Mouse (Mus musculus) CH12.LX (cell line): ENCODE data around the gene Tmem121. TPM values are rescaled to one million over a fixed set of nuclear protein-coding genes. Genes with fewer than 3 reads are reported as not detected.

Source experiments
- DNase-seq: peaks from one replicate; pipeline ENCODE4 v3.0.0-alpha.2; 2013; ENCODE audit errors: extremely low read depth
- H3K27ac ChIP-seq: 2 replicates; pipeline ENCODE4 v1.5.1; 2012; ENCODE audit warnings: low read depth, mild to moderate bottlenecking, control low read depth, moderate library complexity; ENCODE audit not compliant: insufficient read depth
- H3K27me3 ChIP-seq: replicated peaks from 2 replicates; pipeline ENCODE3; 2012; ENCODE audit warnings: inconsistent platforms
- H3K36me3 ChIP-seq, 2 experiments: replicated peaks in 1 of 2; 2 replicates each; pipeline versions ENCODE3 to v1.6.1; 2012; ENCODE audit warnings: inconsistent platforms in 1 of 2, low read length in 1 of 2, mild to moderate bottlenecking in 1 of 2, mixed read lengths in 1 of 2, moderate library complexity in 1 of 2; ENCODE audit not compliant: control insufficient read depth in 1 of 2, insufficient read depth in 1 of 2
- H3K4me1 ChIP-seq, 2 experiments: 2 replicates each; pipeline ENCODE4 v1.6.1; 2012; ENCODE audit warnings: inconsistent platforms in 1 of 2, moderate library complexity in 1 of 2; ENCODE audit not compliant: insufficient read depth in 2 of 2, control insufficient read depth in 1 of 2
- H3K4me2 ChIP-seq: 2 replicates; pipeline ENCODE4 v1.6.1; 2012; ENCODE audit warnings: low read depth, mild to moderate bottlenecking, control low read depth; ENCODE audit not compliant: poor library complexity, insufficient read depth, severe bottlenecking
- H3K4me3 ChIP-seq, 3 experiments: fragments of 150-350 bp in 1 of 3; sonication (generic) in 1 of 3; replicated peaks in 1 of 3; 2 replicates each; pipeline versions ENCODE3 to v1.5.1; 2011 to 2012; ENCODE audit warnings: low read depth in 2 of 3, low read length in 2 of 3, mild to moderate bottlenecking in 2 of 3, moderate library complexity in 2 of 3, control low read depth in 1 of 3, improper control_type of control experiment in 1 of 3, inconsistent platforms in 1 of 3, mixed read lengths in 1 of 3; ENCODE audit not compliant: poor library complexity in 1 of 3
- H3K79me2 ChIP-seq: replicated peaks from 2 replicates; pipeline ENCODE4 v1.6.1; 2012; ENCODE audit warnings: mild to moderate bottlenecking, moderate library complexity; ENCODE audit not compliant: control insufficient read depth, poor library complexity, insufficient read depth, severe bottlenecking; ENCODE audit errors: extremely low read depth
- H3K9ac ChIP-seq: 2 replicates; pipeline ENCODE4 v1.6.1; 2012; ENCODE audit warnings: low read depth, mild to moderate bottlenecking, control low read depth, moderate library complexity; ENCODE audit not compliant: insufficient read depth
- H3K9me3 ChIP-seq: replicated peaks from 2 replicates; pipeline ENCODE3; 2012; ENCODE audit warnings: low read length, inconsistent platforms, mixed read lengths
- BHLHE40 ChIP-seq: IDR thresholded peaks from 2 replicates; pipeline ENCODE4 v1.6.1; 2011; ENCODE audit warnings: mild to moderate bottlenecking, low read depth, low read length, improper control_type of control experiment
- CHD1 ChIP-seq: IDR thresholded peaks from 2 replicates; pipeline ENCODE4 v1.6.1; 2012; ENCODE audit warnings: low read depth, low read length, improper control_type of control experiment, inconsistent platforms
- CHD2 ChIP-seq: IDR thresholded peaks from 2 replicates; pipeline ENCODE4 v1.6.1; 2011; ENCODE audit warnings: low read length, improper control_type of control experiment
- E2F4 ChIP-seq: IDR thresholded peaks from 2 replicates; pipeline ENCODE4 v1.6.1; 2011; ENCODE audit warnings: low read depth, low read length, improper control_type of control experiment; ENCODE audit not compliant: insufficient replicate concordance
- ELF1 ChIP-seq: IDR thresholded peaks from 2 replicates; pipeline ENCODE4 v1.6.1; 2014; ENCODE audit warnings: low read depth, mild to moderate bottlenecking, inconsistent platforms, low read length, improper control_type of control experiment
- EP300 ChIP-seq: IDR thresholded peaks from 2 replicates; pipeline ENCODE4 v1.6.1; 2011; ENCODE audit warnings: low read length, improper control_type of control experiment
- ETS1 ChIP-seq: conservative IDR thresholded peaks from 2 replicates; pipeline ENCODE4 v1.6.1; 2012; ENCODE audit warnings: low read depth, mild to moderate bottlenecking, inconsistent platforms, low read length, improper control_type of control experiment, moderate library complexity
- HCFC1 ChIP-seq: IDR thresholded peaks from 2 replicates; pipeline ENCODE4 v1.6.1; 2012; ENCODE audit warnings: low read depth, mild to moderate bottlenecking, inconsistent platforms, low read length, improper control_type of control experiment
- MAFK ChIP-seq: IDR thresholded peaks from 2 replicates; pipeline ENCODE4 v1.6.1; 2011; ENCODE audit warnings: low read length, improper control_type of control experiment; ENCODE audit not compliant: insufficient replicate concordance
- MAX ChIP-seq: IDR thresholded peaks from 2 replicates; pipeline ENCODE4 v1.6.1; 2011; ENCODE audit warnings: low read length, improper control_type of control experiment
- MAZ ChIP-seq: IDR thresholded peaks from 2 replicates; pipeline ENCODE4 v1.6.1; 2012; ENCODE audit warnings: low read depth, mild to moderate bottlenecking, inconsistent platforms, low read length, improper control_type of control experiment, moderate library complexity
- MEF2A ChIP-seq: IDR thresholded peaks from 2 replicates; pipeline ENCODE4 v1.6.1; 2014; ENCODE audit warnings: low read depth, mild to moderate bottlenecking, inconsistent platforms, low read length, improper control_type of control experiment, borderline replicate concordance
- MYC ChIP-seq: IDR thresholded peaks from 2 replicates; pipeline ENCODE4 v1.6.1; 2011; ENCODE audit warnings: low read depth, mild to moderate bottlenecking, improper control_type of control experiment, low read length
- NRF1 ChIP-seq: IDR thresholded peaks from 2 replicates; pipeline ENCODE4 v1.6.1; 2014; ENCODE audit warnings: low read depth, mild to moderate bottlenecking, inconsistent platforms, low read length, improper control_type of control experiment, moderate library complexity
- RCOR1 ChIP-seq: conservative IDR thresholded peaks from 2 replicates; pipeline ENCODE4 v1.6.1; 2012; ENCODE audit warnings: low read depth, mild to moderate bottlenecking, inconsistent platforms, low read length, improper control_type of control experiment
- TBP ChIP-seq: conservative IDR thresholded peaks from 2 replicates; pipeline ENCODE4 v1.6.1; 2011; ENCODE audit warnings: low read depth, low read length, improper control_type of control experiment
- TCF12 ChIP-seq: IDR thresholded peaks from 2 replicates; pipeline ENCODE4 v1.6.1; 2014; ENCODE audit warnings: low read depth, mild to moderate bottlenecking, inconsistent platforms, low read length, improper control_type of control experiment
- UBTF ChIP-seq: IDR thresholded peaks from 2 replicates; pipeline ENCODE4 v1.6.1; 2012; ENCODE audit warnings: low read depth, mild to moderate bottlenecking, inconsistent platforms, low read length, improper control_type of control experiment, moderate library complexity
- ZNF384 ChIP-seq: IDR thresholded peaks from 2 replicates; pipeline ENCODE4 v1.6.1; 2012; ENCODE audit warnings: low read depth, low read length, improper control_type of control experiment, inconsistent platforms
- dilution Hi-C: fragments of 300-500 bp; cut with MboI; formaldehyde crosslinking; loops from 2 replicates; pipeline ENCODE4 v1.14.3; 2020; ENCODE audit warnings: low sequenced_read_pairs; ENCODE audit not compliant: extremely low pct_unique_long_range_greater_than_20kb, extremely low pct_ligation_motif_present
- in situ Hi-C: fragments of 300-500 bp; cut with MboI; formaldehyde crosslinking; loops from 3 replicates; pipeline ENCODE4 v1.14.3; 2019; ENCODE audit warnings: low sequenced_read_pairs, low pct_ligation_motif_present, low pct_unique_long_range_greater_than_20kb, mixed read lengths
- polyA plus RNA-seq: library from polyadenylated mRNA; unstranded; fragments of >175 nt; gene quantifications from 2 replicates; pipeline ENCODE4 v1.2.1, GENCODE M21; 2012; ENCODE audit warnings: low read depth; ENCODE audit not compliant: insufficient read length
- total RNA-seq, 2 experiments: library from RNA; depleted of rRNA; stranded (reverse); fragments of 300-350 nt in 1 of 2; fragments of >200 nt in 1 of 2; gene quantifications; 2 replicates each; pipeline ENCODE4 v1.2.3; 2012 to 2014

Tmem121 gene
- total and polyA plus RNA-seq, 3 experiments: not detected

DNA sequence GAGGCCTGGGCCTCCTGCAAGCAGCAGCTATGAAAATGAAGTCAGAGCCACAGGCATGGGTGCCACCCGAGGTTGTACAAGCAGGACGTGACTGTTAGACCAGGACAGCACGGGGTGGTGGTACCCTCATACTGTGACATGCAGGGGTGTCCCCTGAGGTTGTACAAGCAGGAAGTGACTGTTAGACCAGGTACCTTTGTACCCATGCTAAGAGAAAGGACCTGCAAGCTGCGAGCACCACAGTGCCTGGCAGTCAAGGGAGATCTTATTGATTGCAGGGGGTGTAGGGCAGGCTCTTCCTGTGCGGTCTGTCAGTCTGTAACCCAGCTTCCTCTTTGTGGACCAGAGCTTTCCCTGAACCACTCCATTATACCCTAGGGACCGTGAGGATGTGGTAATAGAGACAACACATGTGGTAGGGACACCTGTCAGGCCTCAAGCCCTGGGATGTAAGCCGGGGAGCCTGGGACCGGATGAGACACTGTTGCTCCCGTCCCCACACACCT is 17.6 kb upstream of the Tmem121 start:
- dilution Hi-C loops: no loop called here
- H3K79me2 ChIP-seq: no peaks in the 10 kb centered on the region
- H3K9ac ChIP-seq: no peak overlapping the region
- H3K27ac ChIP-seq: no peak overlapping the region
- peaks cover 38% of the 10 kb centered on the region for H3K27me3 ChIP-seq
- no peak overlapping the region; the same call in 1 of the 2 replicates for H3K4me2 ChIP-seq
- TF ChIP-seq E2F4 (no peak), MAX (peak; percentile 37; the same call in 1 of the 2 replicates), RCOR1 (peak; percentile 65; the same call in 1 of the 2 replicates), BHLHE40 (peak; percentile 80), EP300 (peak; percentile 69), ZNF384 (no peak), TCF12 (peak; percentile 81), CHD2 (peak; percentile 20; the same call in 1 of the 2 replicates), MAFK (peak; percentile 87; the same call in 1 of the 2 replicates), CHD1 (no peak), UBTF (no peak), MAZ (0 out of 2 replicates have a peak, but pooled peaks have one; percentile 17), ETS1 (peak; percentile 61; the same call in 1 of the 2 replicates), MEF2A (0 out of 2 replicates have a peak, but pooled peaks have one; percentile 19), NRF1 (no peak), MYC (0 out of 2 replicates have a peak, but pooled peaks have one; percentile 32), ELF1 (0 out of 2 replicates have a peak, but pooled peaks have one; percentile 17), HCFC1 (no peak)
- TF ChIP-seq, all 38 proteins: peak for 12
- in situ Hi-C loops: no loop called here
- peak; percentile 95 for DNase-seq
- no peaks in the 10 kb centered on the region for H3K9me3 ChIP-seq
- no peak overlapping the region for H3K4me3 ChIP-seq
- H3K36me3 ChIP-seq: peaks cover 15 to 23% of the 10 kb centered on the region in 2 experiments
- peaks cover 12 to 21% of the 10 kb centered on the region in 2 experiments for H3K4me1 ChIP-seq

DNA sequence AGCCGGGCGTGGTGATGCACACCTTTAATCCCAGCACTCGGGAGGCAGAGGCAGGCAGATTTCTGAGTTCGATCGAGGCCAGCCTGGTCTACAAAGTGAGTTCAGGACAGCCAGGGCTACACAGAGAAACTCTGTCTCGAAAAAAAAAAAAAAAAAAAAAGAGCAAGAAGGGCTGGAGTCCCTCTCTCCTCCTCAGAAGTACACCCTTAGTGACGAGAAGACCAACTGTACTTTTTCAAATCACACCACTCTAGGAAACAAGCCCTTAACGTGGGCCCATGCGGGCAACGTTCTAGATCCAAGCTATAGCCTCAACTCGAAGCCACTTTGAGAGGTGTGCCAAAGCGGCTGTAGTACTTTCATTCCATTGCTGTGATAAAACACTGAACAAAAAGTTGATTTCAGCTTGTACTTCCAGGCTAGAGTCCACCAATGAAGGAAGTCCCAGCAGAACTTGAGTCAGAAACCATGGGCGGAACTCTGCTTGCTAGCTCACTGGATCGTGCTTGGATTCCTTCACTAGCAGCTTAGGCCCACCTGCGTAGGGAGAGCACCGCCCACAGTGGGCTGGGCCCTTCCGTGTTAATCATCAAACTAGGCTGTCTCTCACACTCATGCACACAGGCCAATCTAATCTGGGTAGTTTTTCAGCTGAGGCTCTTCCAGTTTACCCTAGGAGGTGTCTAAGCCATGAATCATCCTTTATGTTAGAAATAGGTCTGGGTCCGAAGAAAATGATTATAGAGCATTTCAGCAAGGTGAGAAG is 8.6 kb upstream of the Tmem121 start:
- no peak overlapping the region for H3K27ac ChIP-seq
- H3K36me3 ChIP-seq: no peaks in the 10 kb centered on the region
- no peaks in the 10 kb centered on the region for H3K4me1 ChIP-seq
- peaks cover 62% of the 10 kb centered on the region for H3K27me3 ChIP-seq
- H3K4me3 ChIP-seq: no peak overlapping the region
- in situ Hi-C loops: no loop called here
- no peak for DNase-seq
- TF ChIP-seq ELF1: no peak
- no peak for TF ChIP-seq MYC
- no peak for TF ChIP-seq TBP
- TF ChIP-seq, all 38 proteins: peak for 0
- peaks cover 5% of the 10 kb centered on the region for H3K9me3 ChIP-seq
- H3K4me2 ChIP-seq: no peak overlapping the region
- no peaks in the 10 kb centered on the region for H3K79me2 ChIP-seq
- H3K9ac ChIP-seq: no peak overlapping the region
- dilution Hi-C loops: no loop called here
